Mouse (Mus musculus) layer of hippocampus, adult 9-11 months (tissue): ENCODE results near the gene C1galt1.

Source experiments
- DNase-seq: peaks from one replicate; pipeline ENCODE4 v3.0.0; 2022

C1galt1 gene

GRCm38 (mm10) chr6:7844802-7845679 is at the start of gene C1galt1:
C1galt1 (plus strand) TSS chr6:7844842.
- DNase-seq: no peak

- no peak for DNase-seq
Observed at GRCm38 (mm10) chr6:7799969-7800368, 44.7 kb upstream of the C1galt1 start.

- no peak for DNase-seq
Observed at GRCm38 (mm10) chr6:7803765-7804542, 40.7 kb upstream of the C1galt1 start.

- DNase-seq: no peak
Observed at GRCm38 (mm10) chr6:7814146-7814545, 30.5 kb upstream of the C1galt1 start.

GRCm38 (mm10) chr6:7816233-7816632 is 28.4 kb upstream of the C1galt1 start:
- DNase-seq: no peak

- DNase-seq: no peak
Observed at GRCm38 (mm10) chr6:7822688-7823087, 22.0 kb upstream of the C1galt1 start.

GRCm38 (mm10) chr6:7830793-7831192 is 13.8 kb upstream of the C1galt1 start:
- no peak for DNase-seq

- DNase-seq: no peak
Observed at GRCm38 (mm10) chr6:7832564-7833175, 12.0 kb upstream of the C1galt1 start.

GRCm38 (mm10) chr6:7843726-7844411 is 773 bp upstream of the C1galt1 start:
- DNase-seq: peak; percentile 6

GRCm38 (mm10) chr6:7844412-7844801 is 235 bp upstream of the C1galt1 start:
- DNase-seq: peak; percentile 97

- DNase-seq: no peak
Observed at GRCm38 (mm10) chr6:7845680-7846017, 1.0 kb downstream of the C1galt1 start.

- no peak for DNase-seq
Observed at GRCm38 (mm10) chr6:7846726-7847439, 2.2 kb downstream of the C1galt1 start.

- no peak for DNase-seq
Observed at GRCm38 (mm10) chr6:7847890-7848508, 3.4 kb downstream of the C1galt1 start.

GRCm38 (mm10) chr6:7848714-7849113 is 4.1 kb downstream of the C1galt1 start:
- DNase-seq: no peak

- no peak for DNase-seq
Observed at GRCm38 (mm10) chr6:7851036-7851435, 6.4 kb downstream of the C1galt1 start.

GRCm38 (mm10) chr6:7852919-7853318 is 8.3 kb downstream of the C1galt1 start:
- DNase-seq: no peak

- DNase-seq: no peak
Observed at GRCm38 (mm10) chr6:7853461-7853860, 8.8 kb downstream of the C1galt1 start.

GRCm38 (mm10) chr6:7856682-7857290 is 12.1 kb downstream of the C1galt1 start:
- no peak for DNase-seq

- no peak for DNase-seq
Observed at GRCm38 (mm10) chr6:7857356-7858247, 13.0 kb downstream of the C1galt1 start.

- no peak for DNase-seq
Observed at GRCm38 (mm10) chr6:7858586-7858985, 13.9 kb downstream of the C1galt1 start.
